Mouse (Mus musculus) T-helper 17 cell (primary cell): Measurements from ENCODE around the gene Rad9a.

Experiments used
- in situ Hi-C, 2 experiments: fragments of 300-600 bp; cut with MboI, MseI; formaldehyde crosslinking; loops; 1 replicate in 1 of 2; 2 replicates in 1 of 2; pipeline ENCODE4 v1.15.1; 2025; ENCODE audit warnings: high pct_unique_total_duplicates in 2 of 2

The Rad9a gene

DNA sequence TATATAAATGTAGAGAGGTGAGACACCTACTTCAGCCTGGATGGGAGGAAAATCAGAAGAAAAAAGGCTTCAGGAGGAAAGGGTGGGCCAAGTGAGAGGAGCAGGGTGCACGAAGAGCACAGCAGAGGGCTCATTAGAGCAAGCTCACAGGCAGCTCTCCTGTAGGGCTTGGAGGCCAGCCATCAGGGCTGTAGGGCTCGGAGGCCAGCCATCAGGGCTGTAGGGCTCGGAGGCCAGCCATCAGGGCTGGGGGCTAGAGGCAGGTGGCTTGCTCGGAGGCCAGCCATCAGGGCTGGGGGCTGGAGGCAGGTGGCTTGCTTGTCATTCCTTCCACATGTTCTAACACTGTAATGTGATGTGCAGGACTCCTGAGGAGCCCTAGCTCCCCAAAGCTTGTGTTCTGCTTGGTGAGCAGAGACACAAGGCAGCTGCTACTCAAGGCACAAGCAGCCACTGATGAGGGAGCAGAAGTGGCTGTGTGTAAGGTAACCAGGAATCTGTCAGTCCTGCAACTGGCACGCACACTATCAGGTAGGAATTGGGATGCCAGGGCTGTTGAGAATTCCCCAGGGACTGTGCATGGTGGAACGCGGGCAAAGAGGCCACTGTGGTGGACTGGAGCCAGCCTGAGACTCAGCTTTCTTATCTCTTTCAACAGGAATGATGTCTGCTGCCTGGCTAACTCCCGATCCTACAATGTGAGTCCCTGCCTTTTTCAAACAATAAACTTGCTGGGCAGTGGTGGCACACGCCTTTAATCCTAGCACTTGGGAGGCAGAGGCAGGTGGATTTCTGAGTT is 34.6 kb downstream of the Rad9a start:
- in situ Hi-C loops, result no loop called here

DNA sequence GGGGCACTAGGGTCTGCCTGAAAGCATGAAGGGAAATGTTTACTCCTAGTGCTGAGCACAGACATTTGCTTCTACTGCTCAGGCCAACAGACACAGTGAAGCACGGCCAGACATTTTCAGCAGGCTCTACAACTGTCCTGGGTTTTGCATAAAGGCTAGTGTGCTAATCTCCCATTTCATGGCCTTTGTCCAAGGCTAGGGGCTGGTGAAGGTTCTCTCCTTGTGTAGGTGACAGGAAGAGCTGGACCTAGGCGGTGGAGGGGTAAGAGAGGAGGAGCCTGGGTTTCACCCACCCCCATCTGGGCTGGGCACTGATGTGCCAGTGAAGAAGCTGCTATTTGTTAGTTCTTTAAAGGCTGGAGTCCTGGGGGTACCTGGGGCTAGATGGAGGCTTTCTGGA is 36.7 kb downstream of the Rad9a start:
- in situ Hi-C loops, result no loop called here

DNA sequence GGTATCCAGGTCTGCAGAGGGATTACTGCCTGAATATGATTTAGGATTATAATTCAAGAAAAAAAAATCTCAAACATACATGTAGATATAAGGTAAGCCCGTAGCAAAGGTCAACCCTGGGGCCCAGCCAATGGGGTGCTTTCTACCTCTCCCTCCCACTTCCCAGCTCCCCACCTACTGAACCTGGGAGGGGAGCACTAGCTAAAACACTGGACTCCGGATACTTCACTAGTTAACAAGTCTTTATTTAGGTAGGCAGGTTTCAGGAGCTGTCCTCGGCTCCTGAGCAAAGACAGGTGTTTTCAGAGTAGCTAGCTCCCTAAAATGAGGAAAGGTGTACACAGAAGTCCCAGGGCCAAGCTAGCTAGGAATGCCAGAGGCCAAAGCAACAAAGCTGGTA is 37.4 kb downstream of the Rad9a start:
- in situ Hi-C loops, result no loop called here

DNA sequence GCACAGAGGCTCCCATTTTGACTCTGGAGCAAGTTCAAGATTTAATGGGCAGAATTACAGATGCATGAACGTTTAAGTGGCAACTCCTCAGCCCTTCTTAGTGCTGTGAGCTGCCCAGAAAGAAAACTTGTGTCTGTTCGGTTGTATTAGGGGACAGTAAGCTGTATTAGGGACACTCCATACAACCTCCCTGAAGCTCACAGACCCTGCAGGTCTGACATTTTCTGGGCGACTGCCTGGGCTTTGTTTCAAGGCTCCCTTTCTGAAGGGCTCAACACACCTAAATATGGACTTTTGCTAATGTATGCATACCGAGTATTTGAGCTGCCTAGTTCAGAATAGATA is 37.9 kb downstream of the Rad9a start:
- in situ Hi-C loops, result no loop called here

DNA sequence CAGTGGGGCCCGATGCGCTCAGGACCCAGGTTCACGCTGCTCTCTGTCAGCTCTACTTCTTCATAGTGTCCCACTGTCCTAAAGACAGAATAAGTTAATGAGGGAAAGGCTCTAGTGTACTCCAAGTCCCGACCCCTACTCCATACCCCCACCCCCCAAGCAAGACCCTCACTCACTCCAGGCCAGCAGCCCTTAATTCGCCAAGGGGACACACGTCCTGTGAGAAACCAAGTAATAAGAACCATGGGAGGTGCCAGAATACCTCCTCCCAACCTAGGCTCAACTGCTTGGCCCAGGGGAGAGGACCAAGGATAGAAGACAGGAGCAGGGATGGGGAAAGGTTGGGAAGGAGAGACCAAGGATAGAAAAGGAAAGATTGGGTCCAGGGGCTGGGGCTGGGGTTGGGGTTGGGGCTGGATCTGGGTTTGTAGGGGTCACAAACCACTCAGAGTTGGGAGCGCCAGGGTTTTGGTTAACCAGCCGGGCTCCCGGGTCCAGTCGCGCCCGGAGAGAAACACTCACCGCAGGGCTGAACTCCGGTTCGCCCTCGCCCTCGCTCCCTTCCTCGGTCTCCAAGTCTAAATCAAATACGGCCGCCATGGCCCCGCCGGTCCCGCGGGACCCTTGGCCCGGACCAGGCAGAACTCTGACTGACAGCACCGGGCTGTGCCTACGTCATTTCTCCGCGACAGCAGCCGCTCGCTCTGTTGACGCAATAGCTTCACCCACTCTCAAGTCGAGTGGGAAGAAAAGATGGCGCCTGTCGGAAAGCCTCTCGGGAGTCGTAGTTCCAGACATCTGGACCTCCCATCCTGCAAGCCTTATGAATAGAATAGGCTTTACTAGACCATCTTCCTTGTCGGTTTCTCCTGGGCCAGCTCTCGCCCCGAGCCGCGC is 38.6 kb downstream of the Rad9a start, which contains the start of gene Rps6kb2:
Gene Rps6kb2 (minus strand): TSS at position 709 of the 897 bp plus-strand sequence.
- in situ Hi-C loops, result no loop called here

DNA sequence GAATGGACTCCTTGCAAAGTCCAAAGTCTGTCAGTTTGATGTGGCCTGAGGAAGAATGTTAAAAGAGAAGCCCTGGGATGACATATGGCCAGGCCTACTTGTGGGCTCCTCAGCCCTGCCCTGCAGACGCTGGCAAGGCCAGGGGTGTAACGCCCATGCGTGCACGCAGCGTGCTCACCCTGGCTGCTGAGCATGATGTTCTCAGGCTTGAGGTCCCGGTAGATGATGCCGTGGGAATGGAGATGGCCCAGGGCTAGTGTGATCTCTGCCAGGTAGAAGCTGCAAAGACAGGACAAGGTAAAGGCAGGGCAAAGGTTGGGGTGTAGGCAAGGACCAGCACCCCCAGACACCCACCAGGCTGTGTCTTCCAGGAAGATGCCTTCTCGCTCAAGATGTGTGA is 42.4 kb downstream of the Rad9a start:
- in situ Hi-C loops, result no loop called here

DNA sequence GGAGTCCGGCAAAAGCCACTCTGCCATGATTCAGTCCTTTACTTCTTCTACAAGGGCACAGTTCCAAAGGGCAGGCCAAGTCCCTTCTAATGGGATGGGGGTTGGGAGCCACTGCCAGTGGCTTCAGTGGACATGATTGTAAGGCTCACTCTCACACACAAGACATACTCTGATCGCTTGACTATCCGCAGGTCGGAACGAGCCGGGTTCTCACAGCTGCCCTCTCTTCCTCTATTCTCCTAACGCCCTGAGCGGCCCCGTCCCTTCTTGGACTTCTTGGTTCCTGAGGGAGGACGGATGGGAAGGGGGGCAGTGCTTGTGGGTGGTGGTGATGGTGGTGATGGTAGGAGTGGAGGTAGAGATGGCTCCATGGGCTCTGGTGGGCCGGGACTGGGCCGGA is 44.7 kb downstream of the Rad9a start:
- in situ Hi-C loops, result no loop called here

DNA sequence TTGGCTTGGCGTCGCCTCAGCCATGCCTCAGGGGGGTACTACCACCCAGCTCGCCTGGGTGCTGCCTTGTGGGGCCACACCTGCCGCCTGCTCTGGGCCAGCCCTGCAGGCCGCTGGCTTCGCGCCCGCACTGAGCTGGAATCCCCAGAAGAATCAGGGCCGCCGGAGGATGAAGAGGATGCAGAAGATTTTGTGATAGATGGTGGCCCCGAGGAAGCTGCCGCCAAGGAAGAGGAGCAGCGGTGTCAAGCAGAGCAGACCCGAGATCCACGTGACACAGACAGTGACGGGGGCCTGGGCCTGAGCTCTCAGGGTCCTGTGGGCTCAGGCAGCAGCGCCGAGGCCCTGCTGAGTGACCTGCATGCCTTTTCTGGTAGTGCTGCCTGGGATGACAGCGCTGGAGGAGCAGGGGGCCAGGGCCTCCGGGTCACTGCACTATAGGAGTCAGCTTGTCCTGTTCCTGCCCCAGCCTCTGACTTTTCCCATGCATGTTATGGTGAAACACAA is 45.3 kb downstream of the Rad9a start:
- in situ Hi-C loops, result no loop called here

DNA sequence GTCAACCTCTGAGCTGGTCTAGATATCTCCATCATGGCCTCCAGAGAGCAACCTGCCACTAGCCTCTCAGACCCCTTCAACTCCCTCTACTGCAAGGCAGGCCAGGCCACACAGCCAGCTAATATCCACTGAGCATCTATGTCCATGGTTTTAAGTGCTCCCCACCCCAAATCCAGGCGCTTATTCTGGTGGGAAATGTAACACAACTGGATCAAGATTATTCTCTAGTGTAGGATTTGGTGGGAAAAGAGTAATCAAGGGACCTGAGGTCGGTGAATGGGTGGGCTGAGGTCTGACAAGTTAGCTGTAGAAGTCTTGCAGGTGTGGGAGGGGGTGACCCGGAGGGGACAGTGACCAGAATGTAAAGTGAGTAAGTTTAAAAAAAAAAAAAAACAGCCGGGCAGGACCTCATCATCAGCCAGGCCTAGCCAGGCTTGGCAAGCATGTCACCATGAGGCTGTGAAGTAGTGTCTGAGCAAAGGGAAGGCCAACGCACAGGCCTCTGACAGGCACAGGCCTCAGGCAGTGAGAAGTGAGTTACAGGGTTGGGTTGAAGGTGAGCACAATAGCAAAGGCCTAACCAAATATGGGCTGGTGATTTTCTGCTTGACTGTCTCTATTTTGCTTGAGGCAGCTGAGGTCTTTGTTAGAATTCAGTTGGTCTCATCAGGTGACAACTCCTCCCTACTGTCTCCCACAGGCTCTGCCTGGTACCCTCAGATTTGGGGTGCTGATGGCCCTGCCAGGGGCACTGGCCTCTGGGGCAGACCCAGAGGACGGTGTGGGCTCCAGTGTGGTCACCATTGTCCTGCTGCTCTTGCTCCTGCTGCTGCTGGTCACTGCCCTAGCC is 46.0 kb downstream of the Rad9a start:
- in situ Hi-C loops, result no loop called here

DNA sequence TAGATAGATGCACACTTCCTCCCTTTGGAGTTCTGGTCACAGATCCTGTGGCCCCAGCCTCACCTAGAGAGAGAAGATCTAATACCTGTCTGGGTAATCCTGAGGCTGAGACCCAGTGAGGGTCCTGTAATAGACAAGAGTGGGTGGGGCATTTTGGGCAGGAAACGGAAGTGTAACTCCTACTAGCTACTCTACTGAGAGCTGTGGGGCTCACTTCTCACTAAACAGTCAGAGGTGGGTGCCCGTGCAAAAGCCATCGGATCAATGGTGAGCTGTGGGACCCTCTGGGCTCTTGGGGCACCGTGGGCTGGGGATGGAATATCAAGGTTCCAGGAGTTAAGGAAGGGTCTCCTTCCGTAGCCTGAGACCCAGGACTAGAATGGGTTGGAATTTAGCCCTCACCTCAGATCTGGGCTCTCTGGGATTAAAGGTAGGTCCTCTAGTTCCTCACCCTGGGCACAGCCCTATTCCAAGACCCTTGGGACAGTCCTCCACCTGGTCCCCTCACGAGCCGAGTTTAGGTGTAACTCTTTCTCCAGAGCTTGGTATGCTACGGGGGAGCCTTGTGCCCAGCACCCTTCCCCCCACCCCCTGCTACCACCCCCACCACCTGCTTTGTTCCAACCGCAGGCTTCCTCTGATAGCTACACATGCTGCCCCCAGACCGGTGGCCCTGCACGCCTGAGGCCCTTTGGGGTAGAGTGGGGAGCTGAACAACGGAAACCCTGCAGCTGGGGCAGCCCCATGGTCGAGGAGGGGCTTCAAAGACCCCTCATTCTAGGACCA is 46.8 kb downstream of the Rad9a start:
- in situ Hi-C loops, result loop anchor here in 1 of 2 experiments (5.0 kb wide), 1 partner anchor 57 kb away; the partner anchor contains the start of genes Cdk2ap2 and Pitpnm1

DNA sequence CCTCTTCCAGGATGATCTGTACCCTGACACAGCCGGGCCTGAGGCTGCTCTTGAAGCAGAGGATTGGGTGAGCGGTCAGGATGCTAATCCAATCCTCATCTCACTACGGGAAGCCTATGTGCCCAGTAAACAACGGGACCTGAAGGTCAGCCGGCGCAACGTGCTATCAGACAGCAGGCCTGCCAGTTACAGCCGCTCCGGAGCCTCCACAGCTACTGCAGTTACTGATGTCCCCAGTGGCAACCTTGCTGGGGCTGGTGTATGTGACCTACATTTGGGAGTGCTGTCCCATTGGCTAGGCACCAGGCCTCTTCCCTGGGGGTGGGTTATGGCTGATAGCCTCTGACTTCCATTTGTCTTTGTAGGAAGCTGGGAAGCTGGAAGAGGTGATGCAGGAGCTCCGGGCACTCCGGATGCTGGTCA is 48.2 kb downstream of the Rad9a start, which contains the start of gene Ptprcap:
Gene Ptprcap (plus strand): TSS at position 373 of the 423 bp plus-strand sequence.
- in situ Hi-C loops, result loop anchor here in 1 of 2 experiments (5.0 kb wide), 1 partner anchor 56 kb away; the partner anchor contains the start of genes Cdk2ap2 and Pitpnm1

DNA sequence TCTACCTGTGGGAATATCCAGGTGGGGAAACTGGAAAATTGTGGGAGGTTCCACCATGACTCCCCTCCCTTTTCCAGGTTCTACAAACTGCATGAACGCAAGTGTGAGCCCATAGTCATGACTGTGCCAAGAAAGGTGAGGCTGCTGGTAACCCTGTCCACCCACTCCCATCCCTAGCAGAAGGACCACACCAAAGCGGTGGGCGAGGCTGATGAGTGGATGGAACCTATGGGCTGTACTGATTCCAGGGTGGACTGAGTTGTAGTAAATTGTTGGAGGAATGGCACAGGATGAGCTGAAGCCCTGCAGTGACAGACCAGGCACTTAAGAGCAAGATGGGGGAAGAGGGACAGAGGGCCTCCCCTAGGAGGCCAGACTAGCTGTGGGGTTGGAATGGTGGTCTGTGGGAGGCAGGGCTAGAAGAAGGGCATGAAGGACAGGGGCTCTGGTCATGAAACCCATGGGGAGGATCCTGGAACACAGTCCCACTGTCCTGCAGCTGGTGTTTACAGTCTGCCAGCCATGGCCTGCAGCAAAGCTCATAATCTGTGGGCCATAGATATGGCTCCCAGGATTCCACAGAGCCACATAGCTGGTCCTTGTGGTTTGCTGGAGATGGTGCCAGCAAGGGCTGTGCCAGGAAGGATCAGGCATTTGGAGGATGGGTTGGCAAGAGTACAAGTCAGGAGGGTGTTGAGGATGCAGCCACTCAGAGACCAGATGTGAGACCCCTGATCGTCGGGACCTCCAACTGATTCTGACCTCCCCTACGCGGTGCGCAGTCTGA is 48.8 kb downstream of the Rad9a start:
- in situ Hi-C loops, result loop anchor here in 1 of 2 experiments (5.0 kb wide), 1 partner anchor 55 kb away; the partner anchor contains the start of genes Cdk2ap2 and Pitpnm1

DNA sequence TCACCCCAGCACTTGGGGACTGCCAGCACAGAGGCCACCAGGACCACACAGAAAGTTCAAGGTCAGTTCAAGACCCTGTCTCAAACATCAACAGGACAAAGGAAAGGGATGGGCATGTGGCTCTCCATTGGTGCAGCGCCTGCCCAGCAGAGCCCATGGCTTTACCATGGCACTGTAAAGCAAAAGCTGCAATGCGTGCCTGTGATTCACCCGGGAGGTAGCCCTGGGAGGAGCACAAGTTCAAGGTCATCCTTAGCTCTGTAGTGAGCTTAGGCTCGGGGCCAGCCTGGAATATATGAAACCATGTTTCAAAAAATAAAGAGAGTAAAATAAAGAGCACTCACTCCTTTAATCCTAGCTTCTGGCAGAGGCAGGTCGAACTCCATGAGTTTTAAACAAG is 49.6 kb downstream of the Rad9a start:
- in situ Hi-C loops, result loop anchor here in 1 of 2 experiments (5.0 kb wide), 1 partner anchor 55 kb away; the partner anchor contains the start of genes Cdk2ap2 and Pitpnm1

DNA sequence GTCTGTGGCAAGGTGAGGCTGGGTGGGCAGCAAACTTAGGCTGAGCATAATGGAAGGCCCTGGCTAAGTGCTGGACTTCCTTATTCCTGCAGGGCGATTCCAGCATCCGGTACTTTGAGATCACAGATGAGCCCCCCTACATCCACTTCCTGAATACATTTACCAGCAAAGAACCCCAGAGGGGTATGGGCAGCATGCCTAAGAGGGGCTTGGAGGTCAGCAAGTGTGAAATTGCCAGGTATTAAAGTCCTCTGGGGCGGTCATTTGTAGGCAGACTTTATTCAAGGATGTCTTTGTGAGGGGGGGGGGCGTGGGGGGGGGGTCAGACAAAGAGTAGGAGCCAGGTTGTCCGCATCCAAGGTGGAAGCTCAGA is 50.0 kb downstream of the Rad9a start:
- in situ Hi-C loops, result loop anchor here in 1 of 2 experiments (5.0 kb wide), 1 partner anchor 54 kb away; the partner anchor contains the start of genes Cdk2ap2 and Pitpnm1

DNA sequence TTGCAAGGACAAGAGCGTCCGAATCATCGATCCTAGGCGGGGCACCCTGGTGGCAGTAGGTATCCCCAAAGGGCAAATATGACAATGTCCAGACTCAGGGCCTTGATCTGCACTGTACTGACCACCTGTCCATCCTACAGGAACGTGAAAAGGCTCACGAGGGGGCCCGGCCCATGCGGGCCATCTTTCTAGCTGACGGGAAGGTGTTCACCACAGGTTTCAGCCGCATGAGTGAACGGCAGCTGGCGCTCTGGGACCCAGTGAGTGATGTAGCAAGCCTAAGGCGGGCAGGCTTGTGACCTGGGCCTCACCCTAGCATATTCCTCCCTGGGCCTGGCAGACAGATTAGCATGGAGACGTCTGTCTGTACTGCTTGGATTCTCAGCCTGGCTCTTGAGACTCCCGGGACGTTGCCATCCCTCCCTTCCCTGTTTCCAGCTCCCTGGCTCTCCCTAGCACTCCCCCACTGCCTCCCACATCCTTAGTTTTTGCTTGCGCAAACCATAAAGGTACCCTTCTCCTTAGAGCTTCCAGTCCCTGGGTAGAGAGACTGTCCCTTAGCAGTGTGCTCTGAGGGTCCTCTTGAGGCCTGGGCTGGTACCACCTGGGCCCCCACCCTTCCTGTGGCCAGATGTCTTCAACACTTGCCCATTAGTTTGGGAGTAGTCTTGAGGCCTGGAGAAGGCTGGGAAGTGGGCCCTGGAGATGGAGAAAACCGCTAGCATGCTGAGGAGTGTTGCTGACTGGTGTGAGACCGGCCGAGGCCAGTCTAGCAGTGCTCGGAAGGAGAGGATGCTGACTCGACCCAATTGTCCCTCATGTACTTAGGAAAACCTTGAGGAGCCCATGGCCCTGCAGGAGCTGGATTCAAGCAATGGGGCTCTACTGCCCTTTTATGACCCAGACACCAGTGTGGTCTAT is 50.6 kb downstream of the Rad9a start:
- in situ Hi-C loops, result loop anchor here in 1 of 2 experiments (5.0 kb wide), 1 partner anchor 54 kb away; the partner anchor contains the start of genes Cdk2ap2 and Pitpnm1

DNA sequence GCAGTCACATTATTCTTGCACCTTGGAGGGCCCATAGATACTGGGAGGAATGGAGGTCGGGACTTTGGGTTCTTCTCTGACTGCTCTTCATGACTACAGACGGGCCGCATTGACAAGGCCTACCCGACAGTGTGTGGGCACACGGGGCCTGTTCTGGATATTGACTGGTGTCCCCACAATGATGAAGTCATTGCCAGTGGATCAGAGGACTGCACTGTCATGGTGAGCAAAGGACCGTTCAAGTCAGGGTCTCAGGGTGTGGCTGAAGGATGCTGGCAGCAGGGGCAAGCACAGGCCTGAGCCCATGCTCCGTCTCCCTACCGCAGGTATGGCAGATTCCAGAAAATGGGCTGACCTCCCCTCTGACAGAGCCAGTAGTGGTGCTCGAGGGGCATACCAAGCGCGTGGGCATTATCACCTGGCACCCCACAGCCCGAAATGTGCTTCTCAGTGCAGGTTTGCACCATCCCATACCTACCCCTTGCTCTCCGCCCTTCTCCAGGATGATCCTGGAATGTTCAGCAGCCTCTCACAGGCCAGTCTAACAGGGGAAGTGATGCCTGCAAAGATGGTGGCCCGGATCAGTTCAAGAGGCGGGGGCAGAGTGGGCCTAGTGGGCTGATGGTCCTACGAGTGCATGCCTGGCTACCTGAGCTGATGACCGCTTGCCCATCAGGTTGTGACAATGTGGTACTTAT is 51.5 kb downstream of the Rad9a start:
- in situ Hi-C loops, result loop anchor here in 1 of 2 experiments (5.0 kb wide), 1 partner anchor 53 kb away; the partner anchor contains the start of genes Cdk2ap2 and Pitpnm1

DNA sequence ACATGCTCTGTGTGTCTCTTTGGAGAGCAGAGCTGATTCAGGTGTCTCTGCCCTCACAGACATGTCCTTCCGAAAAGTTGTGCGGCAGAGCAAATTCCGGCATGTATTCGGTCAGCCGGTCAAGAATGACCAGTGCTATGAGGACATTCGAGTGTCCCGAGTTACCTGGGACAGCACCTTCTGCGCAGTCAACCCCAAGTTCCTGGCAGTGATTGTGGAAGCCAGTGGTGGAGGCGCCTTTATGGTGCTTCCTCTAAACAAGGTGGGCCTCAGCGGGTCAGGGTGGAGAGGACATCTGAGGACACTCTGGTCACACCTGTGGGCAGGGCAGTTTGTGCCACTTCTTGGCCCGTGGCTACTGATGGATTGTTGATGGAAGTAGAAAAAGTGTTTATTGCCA is 52.2 kb downstream of the Rad9a start:
- in situ Hi-C loops, result no loop called here
